Mouse (Mus musculus) midbrain, embryonic 10.5 days (tissue): ENCODE measurements around the gene Top2a. TPM values are rescaled to one million over a fixed set of nuclear protein-coding genes. Genes with fewer than 3 reads are reported as not detected.
A peak's percentile ranks its signal among the peaks of the same experiment; 100 is the strongest.
"Not testable (repeated sequence)": the region's sequence is repeated elsewhere in the genome, so short reads cannot be mapped to it uniquely, and the experiment has no call there.

ENCODE experiments used
- DNase-seq: peaks from one replicate; pipeline ENCODE4 v3.0.0-alpha.2; 2017; ENCODE audit warnings: low spot score
- H3K27ac ChIP-seq: fragments of 300-500 bp; sonication (generic); replicated peaks from 2 replicates; pipeline ENCODE4 v1.5.1; 2016; ENCODE audit warnings: mild to moderate bottlenecking
- H3K27me3 ChIP-seq: fragments of 300-500 bp; sonication (generic); 2 replicates; pipeline ENCODE4 v1.6.1; 2016; ENCODE audit warnings: low read depth, mild to moderate bottlenecking; ENCODE audit not compliant: poor library complexity, severe bottlenecking
- H3K36me3 ChIP-seq: fragments of 300-500 bp; sonication (generic); 2 replicates; pipeline ENCODE4 v1.6.1; 2016; ENCODE audit warnings: mild to moderate bottlenecking, moderate library complexity
- H3K4me1 ChIP-seq: fragments of 300-500 bp; sonication (generic); 2 replicates; pipeline ENCODE4 v1.6.1; 2016
- H3K4me3 ChIP-seq: fragments of 300-500 bp; sonication (generic); 2 replicates; pipeline ENCODE4 v1.5.1; 2016; ENCODE audit warnings: mild to moderate bottlenecking, moderate library complexity
- H3K9me3 ChIP-seq: fragments of 300-500 bp; sonication (generic); replicated peaks from 2 replicates; pipeline ENCODE4 v1.6.1; 2016; ENCODE audit warnings: mild to moderate bottlenecking
- WGBS: fragments of 180-500 bp; shearing (Covaris S2); methylation state at CpG from one replicate; pipeline ENCODE4 v1.1.7; 2016; 5-methylcytosine and 5-hydroxymethylcytosine counted together
- polyA plus RNA-seq: library from polyadenylated mRNA; unstranded; fragments of >200 nt; fragmentation: Nextera tagmentation; extraction: Ambion mirVana; gene quantifications from 2 replicates; pipeline ENCODE4 v1.2.1, GENCODE M21; 2016

The Top2a gene
- polyA plus RNA-seq, 1 experiment from 2014 or later, result 357 TPM

GRCm38 (mm10) chr11:98998776-98999175 lies 25.2 kb downstream of the Top2a start:
- H3K36me3 ChIP-seq, result peaks cover 100% of the 10 kb centered on the region
- no peak for DNase-seq
- no peaks in the 10 kb centered on the region for H3K4me1 ChIP-seq

GRCm38 (mm10) chr11:98997659-98998058 lies 26.3 kb downstream of the Top2a start:
- H3K4me1 ChIP-seq, result no peaks in the 10 kb centered on the region
- 96% methylated on average over 4 of the region's 4 CpGs for WGBS
- H3K27me3 ChIP-seq, result no peaks in the 10 kb centered on the region
- H3K36me3 ChIP-seq, result peaks cover 100% of the 10 kb centered on the region
- no peak overlapping the region for H3K27ac ChIP-seq
- no peak overlapping the region for H3K4me3 ChIP-seq
- no peak for DNase-seq
- H3K9me3 ChIP-seq, result no peaks in the 10 kb centered on the region

More at GRCm38 (mm10) chr11:98998776-98999175, 25.2 kb downstream of the Top2a start:
- no peaks in the 10 kb centered on the region for H3K27me3 ChIP-seq
- no peak overlapping the region for H3K4me3 ChIP-seq
- no peak overlapping the region for H3K27ac ChIP-seq
- no peaks in the 10 kb centered on the region for H3K9me3 ChIP-seq

- Histone ChIP-seq H3K9me3 (no peaks in the 10 kb centered on the region), H3K4me1 (no peaks in the 10 kb centered on the region), H3K4me3 (no peak overlapping the region), H3K27ac (no peak overlapping the region), H3K36me3 (peaks cover 100% of the 10 kb centered on the region), H3K27me3 (no peaks in the 10 kb centered on the region)
- DNase-seq, result no peak
- WGBS, result 96% methylated on average over 7 of the region's 7 CpGs
These were observed 28.0 kb downstream of the Top2a start for GRCm38 (mm10) chr11:98995987-98996386.

- H3K27me3 ChIP-seq, result no peaks in the 10 kb centered on the region
- DNase-seq, result no peak
- no peak overlapping the region for H3K4me3 ChIP-seq
- 83% methylated on average over 6 of the region's 6 CpGs for WGBS
- H3K9me3 ChIP-seq, result no peaks in the 10 kb centered on the region
- no peak overlapping the region for H3K27ac ChIP-seq
- no peaks in the 10 kb centered on the region for H3K4me1 ChIP-seq
- peaks cover 69% of the 10 kb centered on the region for H3K36me3 ChIP-seq
These were observed 33.1 kb downstream of the Top2a start for GRCm38 (mm10) chr11:98990866-98991265.

GRCm38 (mm10) chr11:98988260-98988659 lies 35.7 kb downstream of the Top2a start:
- not testable (repeated sequence) for H3K4me1 ChIP-seq, H3K4me3 ChIP-seq, H3K9me3 ChIP-seq, H3K27ac ChIP-seq, DNase-seq
- 93% methylated on average over 6 of the region's 6 CpGs for WGBS
- H3K36me3 ChIP-seq, result peaks cover 43% of the 10 kb centered on the region
- H3K27me3 ChIP-seq, result peaks cover 23% of the 10 kb centered on the region

- DNase-seq, result no peak
- Histone ChIP-seq H3K27me3 (peaks cover 50% of the 10 kb centered on the region), H3K36me3 (peaks cover 17% of the 10 kb centered on the region), H3K4me3 (no peak overlapping the region), H3K4me1 (peaks cover 20% of the 10 kb centered on the region), H3K9me3 (no peaks in the 10 kb centered on the region), H3K27ac (no peak overlapping the region)
- 93% methylated on average over 7 of the region's 7 CpGs for WGBS
These were observed 38.4 kb downstream of the Top2a start for GRCm38 (mm10) chr11:98985542-98985941.

- H3K4me1 ChIP-seq, result peaks cover 20% of the 10 kb centered on the region
- peaks cover 62% of the 10 kb centered on the region for H3K27me3 ChIP-seq
- WGBS, result 51% methylated on average over 8 of the region's 8 CpGs
- H3K36me3 ChIP-seq, result peaks cover 5% of the 10 kb centered on the region
- H3K27ac ChIP-seq, result no peak overlapping the region
- 0 out of 2 replicates have a peak overlapping the region, but pooled peaks have one; percentile 61 for H3K4me3 ChIP-seq
- no peak for DNase-seq
- H3K9me3 ChIP-seq, result no peaks in the 10 kb centered on the region
These were observed 40.4 kb downstream of the Top2a start for GRCm38 (mm10) chr11:98983551-98983950.

- DNase-seq, result no peak
- H3K36me3 ChIP-seq, result peaks cover 3% of the 10 kb centered on the region
- 1% methylated on average over 28 of the region's 28 CpGs for WGBS
- peaks cover 20% of the 10 kb centered on the region for H3K4me1 ChIP-seq
- H3K9me3 ChIP-seq, result no peaks in the 10 kb centered on the region
- H3K27ac ChIP-seq, result peak within 1 kb of the TSS; percentile 74
- peak within 1 kb of the TSS; percentile 61 for H3K4me3 ChIP-seq
- peaks cover 62% of the 10 kb centered on the region for H3K27me3 ChIP-seq
These were observed 41.2 kb downstream of the Top2a start, which contains the start of gene Gjd3 for GRCm38 (mm10) chr11:98982773-98983133. Gene Gjd3, minus strand, starts transcription at chr11:98983016.

GRCm38 (mm10) chr11:98981997-98982772 lies 41.8 kb downstream of the Top2a start:
- Histone ChIP-seq H3K4me3 (peak overlapping the region; percentile 61), H3K27me3 (peaks cover 62% of the 10 kb centered on the region), H3K9me3 (no peaks in the 10 kb centered on the region), H3K4me1 (peaks cover 20% of the 10 kb centered on the region), H3K27ac (peak overlapping the region; percentile 74), H3K36me3 (no peaks in the 10 kb centered on the region)
- WGBS, result under 1% methylated on average over 94 of the region's 94 CpGs
- DNase-seq, result peak; percentile 83

- peaks cover 62% of the 10 kb centered on the region for H3K27me3 ChIP-seq
- H3K4me1 ChIP-seq, result peaks cover 20% of the 10 kb centered on the region
- H3K9me3 ChIP-seq, result no peaks in the 10 kb centered on the region
- WGBS, result 38% methylated on average over 20 of the region's 20 CpGs
- no peak for DNase-seq
- H3K27ac ChIP-seq, result peak overlapping the region; percentile 74
- no peaks in the 10 kb centered on the region for H3K36me3 ChIP-seq
- peak overlapping the region; percentile 61 for H3K4me3 ChIP-seq
These were observed 42.5 kb downstream of the Top2a start for GRCm38 (mm10) chr11:98981289-98981996.

GRCm38 (mm10) chr11:98979356-98979755 lies 44.6 kb downstream of the Top2a start:
- DNase-seq, result no peak
- peaks cover 20% of the 10 kb centered on the region for H3K4me1 ChIP-seq
- WGBS, result 85% methylated on average over 5 of the region's 5 CpGs
- no peak overlapping the region for H3K4me3 ChIP-seq
- H3K9me3 ChIP-seq, result no peaks in the 10 kb centered on the region
- 0 out of 2 replicates have a peak, but pooled peaks cover 4% of the 10 kb centered on the region for H3K36me3 ChIP-seq
- H3K27ac ChIP-seq, result no peak overlapping the region
- peaks cover 49% of the 10 kb centered on the region for H3K27me3 ChIP-seq

GRCm38 (mm10) chr11:98978526-98979148 lies 45.4 kb downstream of the Top2a start:
- Histone ChIP-seq H3K9me3 (no peaks in the 10 kb centered on the region), H3K4me3 (no peak overlapping the region), H3K27ac (no peak overlapping the region), H3K27me3 (peaks cover 42% of the 10 kb centered on the region), H3K4me1 (peaks cover 20% of the 10 kb centered on the region), H3K36me3 (peaks cover 10% of the 10 kb centered on the region)
- 76% methylated on average over 15 of the region's 15 CpGs for WGBS
- DNase-seq, result no peak
